Mouse (Mus musculus) megakaryocyte, embryonic 14.5 days (primary cell): ENCODE measurements at regions not wholly inside any gene's neighbourhood (a gene's known extent, or its start where the extent isn't known, plus 50 kb on each side); places are given as distances from the start of the nearest gene placed in this dataset.

ENCODE experiments used
- FLI1 ChIP-seq: IDR thresholded peaks from 2 replicates; pipeline ENCODE4 v1.6.1; 2012; ENCODE audit warnings: low read length, inconsistent platforms, mixed read lengths
- GATA1 ChIP-seq: IDR thresholded peaks from 3 replicates; pipeline ENCODE4 v1.6.1; 2012; ENCODE audit warnings: mixed read lengths, low read length, inconsistent platforms, borderline replicate concordance

GRCm38 (mm10) chr6:94789308-94789763 is 89.4 kb upstream of the Lrig1 start:
- no peak for TF ChIP-seq GATA1
- no peak for TF ChIP-seq FLI1
